Comparison of ENCODE assay signal across 8 mouse cellular contexts in genomic region chr19:45541409-45542041, GRCm38 (mm10). TPM values are rescaled to one million over a fixed set of nuclear protein-coding genes. Genes with fewer than 3 reads are reported as not detected.
DNase-seq lines count a peak whose midpoint lies in the region; ATAC-seq and TF ChIP-seq lines count a peak whose summit lies in the region.

No protein-coding gene starts in this region.

- no peak for TF ChIP-seq EP300 in heart, postnatal 0 days (IDR thresholded peaks at IDR 0.05; ENCODE audit: low read depth)

- TF ChIP-seq CTCF in G1E (IDR thresholded peaks at IDR 0.05; ENCODE audit: low read depth, low read length), result no peak
- no peak for TF ChIP-seq CTCF in heart, postnatal 0 days (IDR thresholded peaks at IDR 0.05; ENCODE audit: low read depth)
- TF ChIP-seq CTCF in midbrain, postnatal 0 days (IDR thresholded peaks at IDR 0.05), result peak; percentile 27; the same call in 1 of the 2 replicates

- 0 out of 2 replicates have a peak overlapping the region, but pooled peaks have one; percentile 14 for H3K9ac ChIP-seq in heart, postnatal 0 days (replicated peaks; ENCODE audit: low read depth, low read length)
- H3K9ac ChIP-seq in midbrain, postnatal 0 days (replicated peaks; ENCODE audit: low read length, poor library complexity, severe bottlenecking), result peak overlapping the region; percentile 51

- DNase-seq in heart, embryonic 10.5 days (ENCODE audit: low spot score), result no peak
- no peak for DNase-seq in heart, postnatal 25 days (ENCODE audit: low spot score)
- DNase-seq in G1E (ENCODE audit: low spot score), result peak; percentile 57
- peak; percentile 74 for DNase-seq in embryo, embryonic 10 days (ENCODE audit: low spot score)
- peak; percentile 49 for DNase-seq in heart, postnatal 0 days (ENCODE audit: low spot score)
- DNase-seq in left cerebral cortex, postnatal 36 days (ENCODE audit: low spot score in 2 of 2), result peak; percentile 52 to 53
- peak; percentile 74 for DNase-seq in midbrain, postnatal 0 days (ENCODE audit: low spot score)
- peak; percentile 27 for DNase-seq in testis, postnatal 14 days (ENCODE audit: low spot score)

- 0% methylated on average over 42 of the region's 58 CpGs for WGBS in heart, embryonic 10.5 days
- under 1% methylated on average over 32 of the region's 58 CpGs for WGBS in heart, postnatal 0 days
- 0% methylated on average over 42 of the region's 58 CpGs for WGBS in midbrain, postnatal 0 days

- peaks cover 91% of the 10 kb centered on the region for H3K27me3 ChIP-seq in heart, embryonic 10.5 days (ENCODE audit: insufficient read depth, poor library complexity, severe bottlenecking)
- peaks cover 59% of the 10 kb centered on the region for H3K27me3 ChIP-seq in G1E (ENCODE audit: insufficient read depth, low read length)
- H3K27me3 ChIP-seq in heart, postnatal 0 days (ENCODE audit: control insufficient read depth, insufficient read depth, low read length), result peaks cover 51% of the 10 kb centered on the region
- peaks cover 28% of the 10 kb centered on the region for H3K27me3 ChIP-seq in midbrain, postnatal 0 days (ENCODE audit: insufficient read depth, low read length)

- H3K4me2 ChIP-seq in heart, postnatal 0 days (ENCODE audit: low read depth, low read length), result peak overlapping the region; percentile 68
- H3K4me2 ChIP-seq in midbrain, postnatal 0 days (ENCODE audit: low read depth, low read length, poor library complexity, severe bottlenecking), result peak overlapping the region; percentile 86

- H3K4me3 ChIP-seq in heart, embryonic 10.5 days, result peak overlapping the region; percentile 59
- H3K4me3 ChIP-seq in G1E (ENCODE audit: low read depth, low read length), result peak overlapping the region; percentile 72
- H3K4me3 ChIP-seq in heart, postnatal 0 days (ENCODE audit: low read depth, low read length), result peak overlapping the region; percentile 47
- peak overlapping the region; percentile 40 for H3K4me3 ChIP-seq in midbrain, postnatal 0 days (ENCODE audit: low read depth, low read length)

- peaks cover 32% of the 10 kb centered on the region for H3K4me1 ChIP-seq in heart, embryonic 10.5 days
- peaks cover 56% of the 10 kb centered on the region for H3K4me1 ChIP-seq in G1E (ENCODE audit: insufficient read depth, low read depth, low read length)
- H3K4me1 ChIP-seq in heart, postnatal 0 days (ENCODE audit: control insufficient read depth, insufficient read depth), result peaks cover 7% of the 10 kb centered on the region; the same call in 1 of the 2 replicates
- 0 out of 2 replicates have a peak, but pooled peaks cover 10% of the 10 kb centered on the region for H3K4me1 ChIP-seq in midbrain, postnatal 0 days (ENCODE audit: insufficient read depth, low read length)

- H3K9me3 ChIP-seq in heart, embryonic 10.5 days, result no peaks in the 10 kb centered on the region
- no peaks in the 10 kb centered on the region for H3K9me3 ChIP-seq in G1E (replicated peaks)
- H3K9me3 ChIP-seq in heart, postnatal 0 days (replicated peaks; ENCODE audit: control insufficient read depth, low read length), result no peaks in the 10 kb centered on the region
- no peaks in the 10 kb centered on the region for H3K9me3 ChIP-seq in midbrain, postnatal 0 days (ENCODE audit: low read length)

- H3K27ac ChIP-seq in heart, embryonic 10.5 days, result peak overlapping the region; percentile 79
- no peak overlapping the region for H3K27ac ChIP-seq in heart, postnatal 0 days (ENCODE audit: low read depth)
- H3K27ac ChIP-seq in midbrain, postnatal 0 days (ENCODE audit: low read depth, low read length), result 0 out of 2 replicates have a peak overlapping the region, but pooled peaks have one; percentile 8

- intact Hi-C loops in heart, postnatal 25 days (cut with DNase I), result loop anchor here (5.0 kb wide), 1 partner anchor 239 kb away; no protein-coding TSS in a partner anchor
- intact Hi-C loops in left cerebral cortex, postnatal 36 days (cut with DNase I), result loop anchor here (5.0 to 10.0 kb wide), 3 partner anchors 54 to 467 kb away; partner anchors contain the start of gene Kazald1

- no peaks in the 10 kb centered on the region for H3K36me3 ChIP-seq in heart, embryonic 10.5 days
- no peaks in the 10 kb centered on the region for H3K36me3 ChIP-seq in G1E (replicated peaks)
- no peaks in the 10 kb centered on the region for H3K36me3 ChIP-seq in heart, postnatal 0 days (replicated peaks; ENCODE audit: control insufficient read depth, insufficient read depth, low read length)
- H3K36me3 ChIP-seq in midbrain, postnatal 0 days (ENCODE audit: insufficient read depth, low read length), result no peaks in the 10 kb centered on the region

- no peak for ATAC-seq in G1E (ENCODE audit: extremely low read depth, insufficient number of reproducible peaks, low FRiP score, poor library complexity, severe bottlenecking)
- peak; percentile 25 for ATAC-seq in heart, postnatal 0 days (ENCODE audit: insufficient read depth, low read depth)
- ATAC-seq in midbrain, postnatal 0 days (ENCODE audit: low FRiP score), result peak; percentile 65

RNA-seq across cellular contexts. Expression of gene Poll, which starts 18.8 kb away (rescaled TPM):
- polyA plus RNA-seq in heart, embryonic 10.5 days (2016; fragmentation: Nextera tagmentation; extraction: Ambion mirVana), result 19.2 and 19.4 TPM in 2 replicates
- total RNA-seq in heart, postnatal 25 days (2021), result 10 to 100 TPM in 1 of 2 experiments, 1 to 10 TPM in 1; 9.3 to 10.2 TPM
- 7.6 TPM in 2 replicates for total RNA-seq in G1E (2014; fragmentation: Nextera tagmentation)
- 9.4 and 10.2 TPM in 2 replicates for total RNA-seq in G1E (2017)
- polyA plus RNA-seq in G1E (2012), result 14.0 and 15.9 TPM in 2 replicates
- 12.7 and 16.1 TPM in 2 replicates for total RNA-seq in heart, postnatal 0 days (2014; rRNA removed; ENCODE audit: low replicate concordance)
- polyA plus RNA-seq in heart, postnatal 0 days (2015; fragmentation: Nextera tagmentation; extraction: Ambion mirVana), result 9.3 and 11.0 TPM in 2 replicates
- 1 to 10 TPM; 9.0 to 9.8 TPM for total RNA-seq in left cerebral cortex, postnatal 36 days (2021)
- total RNA-seq in midbrain, postnatal 0 days (2014; rRNA removed), result 9.9 and 12.1 TPM in 2 replicates
- polyA plus RNA-seq in midbrain, postnatal 0 days (2015; fragmentation: Nextera tagmentation; extraction: Ambion mirVana), result 8.9 and 10.4 TPM in 2 replicates

RNA-seq across cellular contexts. Expression of gene Gm17018, which starts 18.9 kb away (rescaled TPM):
- polyA plus RNA-seq in heart, embryonic 10.5 days (2016; fragmentation: Nextera tagmentation; extraction: Ambion mirVana), result 32.5 and 35.0 TPM in 2 replicates
- 10 to 100 TPM; 19.5 to 21.5 TPM for total RNA-seq in heart, postnatal 25 days (2021)
- total RNA-seq in G1E (2014; fragmentation: Nextera tagmentation) (11.4 and 13.0 TPM in 2 replicates), G1E (2017) (22.6 and 28.4 TPM in 2 replicates)
- polyA plus RNA-seq in G1E (2012), result 19.5 and 27.2 TPM in 2 replicates
- 7.3 and 33.1 TPM in 2 replicates for total RNA-seq in heart, postnatal 0 days (2014; rRNA removed; ENCODE audit: low replicate concordance)
- polyA plus RNA-seq in heart, postnatal 0 days (2015; fragmentation: Nextera tagmentation; extraction: Ambion mirVana), result 31.0 and 32.4 TPM in 2 replicates
- total RNA-seq in left cerebral cortex, postnatal 36 days (2021), result 10 to 100 TPM; 74.2 to 75.2 TPM
- 15.7 and 20.9 TPM in 2 replicates for total RNA-seq in midbrain, postnatal 0 days (2014; rRNA removed)
- polyA plus RNA-seq in midbrain, postnatal 0 days (2015; fragmentation: Nextera tagmentation; extraction: Ambion mirVana), result 83.7 and 84.4 TPM in 2 replicates

Comparison
In these comparisons a context has a peak if more than half of its experiments do, and no peak if none do; other contexts are left out.
1. DNase-seq: peak in G1E (single experiment), embryo, embryonic 10 days (single experiment), heart, postnatal 0 days (single experiment), left cerebral cortex, postnatal 36 days (2 of 2), midbrain, postnatal 0 days (single experiment) and testis, postnatal 14 days (single experiment); none in heart, embryonic 10.5 days (single experiment) and heart, postnatal 25 days (single experiment).
2. Peak in every context shown above with its lines, with median percentiles within 50 percentile points of each other: H3K4me3 ChIP-seq.